Mouse (Mus musculus): ENCODE results near the gene Tfr2. TPM values are rescaled to one million over a fixed set of nuclear protein-coding genes. Genes with fewer than 3 reads are reported as not detected.
"Not testable (repeated sequence)": the region's sequence is repeated elsewhere in the genome, so short reads cannot be mapped to it uniquely, and the experiment has no call there.

The Tfr2 gene
- polyA plus RNA-seq, 1 experiment from 2014 or later = 3.1 TPM

- no peaks in the 10 kb centered on the region for H3K9me3 ChIP-seq (ENCODE audit: control insufficient read depth, low read length)
- no peak overlapping the region for H3K4me3 ChIP-seq (replicated peaks; ENCODE audit: low read length)
- no peak for ATAC-seq
- H3K27me3 ChIP-seq (replicated peaks; ENCODE audit: control insufficient read depth, insufficient read depth, low read length) = no peaks in the 10 kb centered on the region; the same call in 1 of the 2 replicates
- H3K27ac ChIP-seq (ENCODE audit: low read length) = no peak overlapping the region
- H3K36me3 ChIP-seq (ENCODE audit: control insufficient read depth, insufficient read depth) = no peaks in the 10 kb centered on the region
- H3K9ac ChIP-seq (replicated peaks; ENCODE audit: low read depth, low read length) = 0 out of 2 replicates have a peak overlapping the region, but pooled peaks have one; percentile 3
- 11% methylated on average over 24 of the region's 26 CpGs for WGBS
- H3K4me1 ChIP-seq (replicated peaks; ENCODE audit: control insufficient read depth, insufficient read depth, low read length) = peaks cover 2% of the 10 kb centered on the region; the same call in 1 of the 2 replicates
- peak overlapping the region; percentile 28 for H3K4me2 ChIP-seq (ENCODE audit: low read length)
These were observed 38.4 kb downstream of the Tfr2 start for GRCm38 (mm10) chr5:137607860-137608653.

DNA sequence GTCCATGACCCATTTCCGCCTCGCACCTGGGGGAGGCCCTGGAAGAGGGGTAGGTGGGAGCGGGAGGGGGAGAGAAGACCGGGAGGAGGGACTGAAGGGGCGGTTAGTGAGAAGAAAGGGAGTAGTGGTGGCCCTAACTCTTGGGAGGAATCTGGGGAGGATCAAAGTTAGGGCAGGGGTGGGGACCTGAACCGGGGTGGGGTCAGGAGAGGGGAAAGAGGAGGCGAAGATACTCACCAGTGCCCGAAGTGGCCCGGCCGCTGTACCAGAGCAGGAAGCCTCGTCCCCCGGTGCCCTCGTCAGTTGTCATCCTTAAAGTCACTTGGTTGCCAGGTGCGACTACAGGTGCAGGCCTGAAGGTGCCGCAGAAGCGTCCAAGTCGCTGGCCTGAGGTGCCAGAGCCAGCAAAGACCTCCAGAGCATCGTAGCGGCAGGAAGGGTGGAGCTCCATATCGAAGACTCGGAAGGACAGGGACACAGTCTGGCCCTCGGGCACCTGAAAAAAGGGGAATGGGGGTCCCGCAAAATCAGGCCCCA, 39.1 kb downstream of the Tfr2 start:
- H3K9ac ChIP-seq (replicated peaks; ENCODE audit: low read depth, low read length) = 0 out of 2 replicates have a peak overlapping the region, but pooled peaks have one; percentile 3

DNA sequence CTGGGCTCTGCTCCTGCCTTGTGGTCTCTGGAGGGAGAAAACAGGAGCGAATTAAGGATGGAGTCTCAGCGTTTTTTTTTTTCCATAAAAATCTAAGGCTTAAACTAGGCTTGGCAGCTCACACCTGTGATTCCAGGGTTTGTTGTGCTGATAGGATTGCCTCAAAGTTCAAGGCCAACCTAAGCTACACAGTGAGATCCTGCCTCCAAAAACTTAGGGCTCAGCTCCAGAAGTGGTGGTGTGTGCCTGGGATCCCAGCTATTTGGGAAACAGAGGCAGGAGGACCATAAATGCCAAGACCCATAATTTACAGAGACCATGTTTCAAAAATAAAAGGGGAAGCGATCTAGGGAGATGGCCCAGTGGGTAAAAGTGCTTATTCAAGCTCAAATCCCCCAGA, 39.7 kb downstream of the Tfr2 start:
- H3K27ac ChIP-seq (ENCODE audit: low read length) = no peak overlapping the region
- WGBS = 60% methylated on average over 3 of the region's 3 CpGs
- H3K4me2 ChIP-seq (ENCODE audit: low read length) = no peak overlapping the region
- no peak overlapping the region for H3K4me3 ChIP-seq (replicated peaks; ENCODE audit: low read length)
- no peaks in the 10 kb centered on the region for H3K9me3 ChIP-seq (ENCODE audit: control insufficient read depth, low read length)
- no peaks in the 10 kb centered on the region for H3K36me3 ChIP-seq (ENCODE audit: control insufficient read depth, insufficient read depth)
- H3K4me1 ChIP-seq (replicated peaks; ENCODE audit: control insufficient read depth, insufficient read depth, low read length) = 0 out of 2 replicates have a peak, but pooled peaks cover 2% of the 10 kb centered on the region
- H3K27me3 ChIP-seq (replicated peaks; ENCODE audit: control insufficient read depth, insufficient read depth, low read length) = no peaks in the 10 kb centered on the region; the same call in 1 of the 2 replicates
- no peak overlapping the region for H3K9ac ChIP-seq (replicated peaks; ENCODE audit: low read depth, low read length)
- ATAC-seq = no peak

More for the DNA sequence above, 39.1 kb downstream of the Tfr2 start:
- H3K4me1 ChIP-seq (replicated peaks; ENCODE audit: control insufficient read depth, insufficient read depth, low read length) = 0 out of 2 replicates have a peak, but pooled peaks cover 2% of the 10 kb centered on the region
- ATAC-seq = no peak
- H3K27ac ChIP-seq (ENCODE audit: low read length) = no peak overlapping the region
- H3K27me3 ChIP-seq (replicated peaks; ENCODE audit: control insufficient read depth, insufficient read depth, low read length) = no peaks in the 10 kb centered on the region; the same call in 1 of the 2 replicates
- no peak overlapping the region for H3K4me3 ChIP-seq (replicated peaks; ENCODE audit: low read length)
- no peaks in the 10 kb centered on the region for H3K36me3 ChIP-seq (ENCODE audit: control insufficient read depth, insufficient read depth)
- 22% methylated on average over 23 of the region's 23 CpGs for WGBS
- no peaks in the 10 kb centered on the region for H3K9me3 ChIP-seq (ENCODE audit: control insufficient read depth, low read length)
- peak overlapping the region; percentile 28 for H3K4me2 ChIP-seq (ENCODE audit: low read length)

- no peak overlapping the region for H3K4me2 ChIP-seq (ENCODE audit: low read length)
- H3K4me3 ChIP-seq (replicated peaks; ENCODE audit: low read length) = no peak overlapping the region
- no peaks in the 10 kb centered on the region; the same call in 1 of the 2 replicates for H3K27me3 ChIP-seq (replicated peaks; ENCODE audit: control insufficient read depth, insufficient read depth, low read length)
- H3K36me3 ChIP-seq (ENCODE audit: control insufficient read depth, insufficient read depth) = no peaks in the 10 kb centered on the region
- 80% methylated on average over 4 of the region's 4 CpGs for WGBS
- no peaks in the 10 kb centered on the region for H3K9me3 ChIP-seq (ENCODE audit: control insufficient read depth, low read length)
- ATAC-seq = no peak
- no peak overlapping the region for H3K27ac ChIP-seq (ENCODE audit: low read length)
- H3K9ac ChIP-seq (replicated peaks; ENCODE audit: low read depth, low read length) = no peak overlapping the region
- 0 out of 2 replicates have a peak, but pooled peaks cover 2% of the 10 kb centered on the region for H3K4me1 ChIP-seq (replicated peaks; ENCODE audit: control insufficient read depth, insufficient read depth, low read length)
These were observed 40.4 kb downstream of the Tfr2 start for GRCm38 (mm10) chr5:137610056-137610455.

DNA sequence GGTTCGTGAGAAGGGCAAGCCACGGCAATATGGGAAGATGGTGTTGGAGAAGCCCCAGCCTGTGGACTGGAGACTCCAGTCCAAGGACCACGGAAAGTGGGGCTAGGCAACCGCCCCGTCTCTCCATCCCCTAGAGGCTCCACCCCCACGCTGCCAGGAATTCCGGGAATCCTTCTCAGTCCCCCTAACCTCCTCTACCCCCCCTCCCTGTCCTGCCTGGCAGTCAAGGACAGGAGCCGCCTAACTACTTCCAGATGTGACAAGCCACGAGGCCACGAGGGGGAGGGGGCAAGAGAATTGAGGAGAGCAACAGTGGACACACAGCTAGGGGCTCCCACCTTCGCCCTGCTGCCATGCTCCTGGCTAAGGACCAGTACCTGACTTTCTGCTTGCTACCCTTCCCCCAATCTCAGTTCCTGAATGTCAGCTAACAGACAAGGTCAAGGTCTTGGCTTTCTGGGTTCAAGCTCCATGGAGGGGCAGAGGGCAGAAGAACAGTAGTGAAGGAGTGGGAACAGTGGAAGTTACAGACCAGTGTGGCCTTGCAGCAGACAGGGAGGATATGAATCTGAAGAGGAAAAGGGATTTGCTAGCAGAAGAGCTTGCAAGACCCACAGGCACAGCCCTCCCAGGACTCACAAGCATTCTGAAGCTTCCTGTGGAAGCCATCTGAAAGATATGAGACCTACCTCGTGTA, 41.1 kb downstream of the Tfr2 start:
- ATAC-seq = no peak
- no peaks in the 10 kb centered on the region for H3K36me3 ChIP-seq (ENCODE audit: control insufficient read depth, insufficient read depth)
- H3K4me3 ChIP-seq (replicated peaks; ENCODE audit: low read length) = no peak overlapping the region
- no peak overlapping the region for H3K4me2 ChIP-seq (ENCODE audit: low read length)
- no peaks in the 10 kb centered on the region for H3K9me3 ChIP-seq (ENCODE audit: control insufficient read depth, low read length)
- no peaks in the 10 kb centered on the region; the same call in 1 of the 2 replicates for H3K27me3 ChIP-seq (replicated peaks; ENCODE audit: control insufficient read depth, insufficient read depth, low read length)
- no peak overlapping the region for H3K27ac ChIP-seq (ENCODE audit: low read length)
- 24% methylated on average over 11 of the region's 12 CpGs for WGBS
- no peak overlapping the region for H3K9ac ChIP-seq (replicated peaks; ENCODE audit: low read depth, low read length)
- 0 out of 2 replicates have a peak, but pooled peaks cover 2% of the 10 kb centered on the region for H3K4me1 ChIP-seq (replicated peaks; ENCODE audit: control insufficient read depth, insufficient read depth, low read length)

GRCm38 (mm10) chr5:137611245-137611602, 41.6 kb downstream of the Tfr2 start:
- H3K36me3 ChIP-seq (ENCODE audit: control insufficient read depth, insufficient read depth) = no peaks in the 10 kb centered on the region
- no peak overlapping the region for H3K27ac ChIP-seq (ENCODE audit: low read length)
- H3K27me3 ChIP-seq (replicated peaks; ENCODE audit: control insufficient read depth, insufficient read depth, low read length) = no peaks in the 10 kb centered on the region; the same call in 1 of the 2 replicates
- H3K4me2 ChIP-seq (ENCODE audit: low read length) = no peak overlapping the region
- no peak overlapping the region for H3K9ac ChIP-seq (replicated peaks; ENCODE audit: low read depth, low read length)
- H3K9me3 ChIP-seq (ENCODE audit: control insufficient read depth, low read length) = no peaks in the 10 kb centered on the region
- no peak for ATAC-seq
- H3K4me3 ChIP-seq (replicated peaks; ENCODE audit: low read length) = no peak overlapping the region
- 0 out of 2 replicates have a peak, but pooled peaks cover 2% of the 10 kb centered on the region for H3K4me1 ChIP-seq (replicated peaks; ENCODE audit: control insufficient read depth, insufficient read depth, low read length)
- WGBS = 33% methylated on average over 6 of the region's 6 CpGs

DNA sequence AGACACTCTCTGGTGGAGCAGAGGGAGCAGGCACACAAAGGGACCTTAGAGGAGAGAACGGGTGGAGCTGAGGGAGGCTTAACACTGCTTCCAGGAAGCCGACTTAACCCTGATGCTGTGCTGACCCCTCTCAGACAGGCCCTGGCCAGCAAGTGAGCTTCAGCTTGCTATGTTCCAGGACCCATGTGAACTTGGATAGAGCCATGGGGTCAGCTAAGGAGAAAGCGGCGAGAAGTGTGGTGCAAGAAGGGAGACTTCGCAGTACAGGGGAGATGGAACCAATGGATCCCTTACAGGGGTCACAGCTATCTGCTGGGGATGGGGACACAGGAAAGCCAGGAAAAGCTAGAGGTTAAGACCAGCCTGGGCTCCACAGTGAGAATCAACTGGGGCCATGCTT, 43.4 kb downstream of the Tfr2 start:
- WGBS = 75% methylated on average over 5 of the region's 5 CpGs
- no peak overlapping the region for H3K4me3 ChIP-seq (replicated peaks; ENCODE audit: low read length)
- H3K27me3 ChIP-seq (replicated peaks; ENCODE audit: control insufficient read depth, insufficient read depth, low read length) = no peaks in the 10 kb centered on the region
- H3K4me1 ChIP-seq (replicated peaks; ENCODE audit: control insufficient read depth, insufficient read depth, low read length) = no peaks in the 10 kb centered on the region
- H3K9me3 ChIP-seq (ENCODE audit: control insufficient read depth, low read length) = no peaks in the 10 kb centered on the region
- H3K27ac ChIP-seq (ENCODE audit: low read length) = no peak overlapping the region
- no peak for ATAC-seq
- H3K36me3 ChIP-seq (ENCODE audit: control insufficient read depth, insufficient read depth) = no peaks in the 10 kb centered on the region
- H3K9ac ChIP-seq (replicated peaks; ENCODE audit: low read depth, low read length) = no peak overlapping the region
- no peak overlapping the region for H3K4me2 ChIP-seq (ENCODE audit: low read length)

DNA sequence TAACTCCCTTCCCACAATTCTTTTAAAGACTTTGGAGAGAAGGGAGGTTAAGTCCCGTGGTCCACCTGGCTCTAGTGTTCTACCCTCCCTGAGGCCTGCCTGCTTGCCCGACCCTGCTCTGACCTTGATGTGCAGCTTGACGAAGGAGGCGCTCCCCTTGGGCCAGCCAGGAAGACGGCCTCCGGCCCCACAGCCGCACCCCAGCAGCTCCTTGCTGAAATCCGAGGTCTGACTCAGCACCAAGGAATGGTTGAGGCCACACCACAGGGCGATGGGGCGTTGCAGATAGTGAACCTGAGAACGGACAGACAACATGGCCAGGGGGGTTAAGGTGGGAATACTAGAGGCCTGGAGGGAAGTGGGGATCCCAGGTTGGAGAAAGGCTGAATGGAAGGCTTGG, 43.9 kb downstream of the Tfr2 start, which contains the start of gene Pcolce:
Gene Pcolce (minus strand): TSS at position 235 of the 400 bp plus-strand sequence.
- Histone ChIP-seq H3K9me3 (ENCODE audit: control insufficient read depth, low read length) (no peaks in the 10 kb centered on the region), H3K27me3 (replicated peaks; ENCODE audit: control insufficient read depth, insufficient read depth, low read length) (no peaks in the 10 kb centered on the region), H3K4me3 (replicated peaks; ENCODE audit: low read length) (no peak within 1 kb of the TSS), H3K9ac (replicated peaks; ENCODE audit: low read depth, low read length) (no peak within 1 kb of the TSS), H3K4me1 (replicated peaks; ENCODE audit: control insufficient read depth, insufficient read depth, low read length) (no peaks in the 10 kb centered on the region), H3K4me2 (ENCODE audit: low read length) (no peak within 1 kb of the TSS), H3K36me3 (ENCODE audit: control insufficient read depth, insufficient read depth) (no peaks in the 10 kb centered on the region), H3K27ac (ENCODE audit: low read length) (no peak within 1 kb of the TSS)
- WGBS = 71% methylated on average over 11 of the region's 11 CpGs
- no peak for ATAC-seq

- WGBS = 92% methylated on average over 2 of the region's 2 CpGs
These were observed 45.3 kb downstream of the Tfr2 start for GRCm38 (mm10) chr5:137614921-137615320.

More at GRCm38 (mm10) chr5:137614921-137615320, 45.3 kb downstream of the Tfr2 start:
- not testable (repeated sequence) for ATAC-seq; H3K4me2 ChIP-seq (ENCODE audit: low read length); H3K4me1 ChIP-seq (replicated peaks; ENCODE audit: control insufficient read depth, insufficient read depth, low read length); H3K9me3 ChIP-seq (ENCODE audit: control insufficient read depth, low read length); H3K4me3 ChIP-seq (replicated peaks; ENCODE audit: low read length); H3K9ac ChIP-seq (replicated peaks; ENCODE audit: low read depth, low read length); H3K27me3 ChIP-seq (replicated peaks; ENCODE audit: control insufficient read depth, insufficient read depth, low read length); H3K27ac ChIP-seq (ENCODE audit: low read length); H3K36me3 ChIP-seq (ENCODE audit: control insufficient read depth, insufficient read depth)
